ENCODE assay signal across 8 mouse cellular contexts in the genomic region with DNA sequence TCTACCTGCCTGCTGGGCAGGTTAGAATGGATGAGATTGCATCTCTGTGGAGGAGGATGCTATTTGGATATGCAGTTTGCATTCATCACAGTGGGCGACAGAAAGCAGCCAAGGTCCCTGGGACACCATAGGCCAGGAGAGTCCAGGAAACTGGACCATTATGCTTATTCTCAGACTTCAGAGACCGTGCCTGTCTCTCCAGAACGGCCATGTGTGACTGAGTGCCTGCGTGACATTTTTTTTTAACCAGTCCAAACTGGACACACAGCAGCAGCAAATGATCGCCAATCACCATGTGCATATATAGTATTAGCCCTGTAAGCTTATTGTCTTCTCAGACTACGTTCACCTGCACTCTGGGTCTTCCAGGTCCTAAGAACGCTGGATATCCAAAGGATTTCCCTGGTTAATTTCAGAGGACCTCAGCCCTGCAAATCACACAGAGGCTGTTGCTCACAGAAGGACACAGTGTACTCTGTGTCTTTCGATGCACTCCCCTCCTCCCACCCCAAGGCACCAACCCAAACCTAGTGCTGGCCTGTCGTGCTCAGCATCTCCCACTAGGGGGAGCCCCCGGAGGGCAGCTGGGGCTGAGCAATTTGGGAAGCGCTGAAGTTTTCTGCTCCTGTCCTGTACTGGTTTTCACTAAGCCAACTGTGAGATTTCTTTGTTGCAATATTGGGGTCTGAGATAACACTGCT.
DNase-seq lines count a peak whose midpoint lies in the region; ATAC-seq and TF ChIP-seq lines count a peak whose summit lies in the region.

No protein-coding gene starts in this region.

- 0 out of 2 replicates have a peak overlapping the region, but pooled peaks have one; percentile 25 for H3K9ac ChIP-seq in hindbrain, embryonic 14.5 days

- in situ Hi-C loops in Patski (cut with MboI; ENCODE audit: low pct_unique_long_range_greater_than_20kb) = loop anchor here (5.0 kb wide), 1 partner anchor 478 kb away; no protein-coding TSS in a partner anchor

- peak overlapping the region; percentile 75 for H3K27ac ChIP-seq in hindbrain, embryonic 14.5 days

- H3K4me3 ChIP-seq in hindbrain, embryonic 14.5 days (replicated peaks; ENCODE audit: low read length) = no peak overlapping the region

- WGBS in hindbrain, embryonic 14.5 days = 33% methylated on average over 11 of the region's 11 CpGs

- ATAC-seq in Patski = peak; percentile 76
- ATAC-seq in hindbrain, embryonic 14.5 days (ENCODE audit: low FRiP score) = peak; percentile 81
- ATAC-seq in megakaryocyte, adult 5-6 weeks (ENCODE audit: poor library complexity, severe bottlenecking) = peak; percentile 80

- peak; percentile 41 for DNase-seq in Patski (ENCODE audit: low read depth, low spot score)
- peak; percentile 68 for DNase-seq in cerebellum, adult 9-11 months
- DNase-seq in frontal cortex, postnatal 36 days (ENCODE audit: low spot score in 2 of 2) = peak; percentile 91
- DNase-seq in hindbrain, embryonic 14.5 days (ENCODE audit: low spot score) = peak; percentile 84
- peak; percentile 92 to 95 for DNase-seq in layer of hippocampus, postnatal 36 days
- DNase-seq in right cerebral cortex, postnatal 14 days = peak; percentile 84
- DNase-seq in urinary bladder, postnatal 4 days (ENCODE audit: low spot score in 2 of 2) = peak; percentile 90 to 92

- no peaks in the 10 kb centered on the region for H3K27me3 ChIP-seq in Patski
- H3K27me3 ChIP-seq in hindbrain, embryonic 14.5 days (ENCODE audit: control insufficient read depth, insufficient read depth, low read length) = no peaks in the 10 kb centered on the region

- peak overlapping the region; percentile 35 for H3K4me2 ChIP-seq in hindbrain, embryonic 14.5 days (replicated peaks)

- CTCF ChIA-PET in Patski (lab: Charles Lee) = interaction anchor here (1.1 to 3.6 kb wide), 9 partner anchors 10 to 479 kb away, joined by 3 to 32 read pairs (median 4); no protein-coding TSS in a partner anchor

- POLR2A ChIA-PET in Patski (lab: Charles Lee) = interaction anchor here (0.6 to 2.8 kb wide), 7 partner anchors 39 to 479 kb away, joined by 3 to 23 read pairs (median 3); no protein-coding TSS in a partner anchor

- peak; percentile 98 for TF ChIP-seq CTCF in Patski (IDR thresholded peaks at IDR 0.05)

- H3K36me3 ChIP-seq in hindbrain, embryonic 14.5 days (replicated peaks; ENCODE audit: control insufficient read depth, insufficient read depth) = no peaks in the 10 kb centered on the region

- no peaks in the 10 kb centered on the region for H3K9me3 ChIP-seq in hindbrain, embryonic 14.5 days (ENCODE audit: control insufficient read depth, low read length)

- H3K4me1 ChIP-seq in hindbrain, embryonic 14.5 days (replicated peaks; ENCODE audit: control insufficient read depth, insufficient read depth, low read length) = peaks cover 45% of the 10 kb centered on the region

Comparison
In these comparisons a context has a peak if more than half of its experiments do, and no peak if none do; other contexts are left out.
1. DNase-seq: peak in every context shown above with its lines; median percentile 94 in layer of hippocampus, postnatal 36 days; 91 in frontal cortex, postnatal 36 days; 91 in urinary bladder, postnatal 4 days; 84 in hindbrain, embryonic 14.5 days; 84 in right cerebral cortex, postnatal 14 days; 68 in cerebellum, adult 9-11 months; 41 in Patski.